Mouse (Mus musculus) ovary, postnatal 14 days (tissue): Measurements from ENCODE around the gene Trpm3.

Source experiments
- DNase-seq: peaks from one replicate; pipeline ENCODE4 v3.0.0; 2022; ENCODE audit warnings: low spot score

Gene Trpm3

GRCm38 (mm10) chr19:22503469-22503868 is 364.6 kb downstream of the Trpm3 start:
- DNase-seq, result no peak

GRCm38 (mm10) chr19:22518508-22518907 is 379.7 kb downstream of the Trpm3 start:
- no peak for DNase-seq

- no peak for DNase-seq
Observed at GRCm38 (mm10) chr19:22527944-22528343, 389.1 kb downstream of the Trpm3 start.

GRCm38 (mm10) chr19:22542990-22543709 is 404.3 kb downstream of the Trpm3 start:
- no peak for DNase-seq

GRCm38 (mm10) chr19:22552179-22552578 is 413.3 kb downstream of the Trpm3 start:
- DNase-seq, result peak; percentile 49

GRCm38 (mm10) chr19:22554421-22554941 is 415.6 kb downstream of the Trpm3 start:
- peak; percentile 4 for DNase-seq

- DNase-seq, result no peak
Observed at GRCm38 (mm10) chr19:22572396-22572795, 433.6 kb downstream of the Trpm3 start.

GRCm38 (mm10) chr19:22572849-22573248 is 434.0 kb downstream of the Trpm3 start:
- no peak for DNase-seq

GRCm38 (mm10) chr19:22582120-22582745 is 443.4 kb downstream of the Trpm3 start:
- DNase-seq, result no peak

GRCm38 (mm10) chr19:22594492-22594891 is 455.6 kb downstream of the Trpm3 start:
- DNase-seq, result no peak

- DNase-seq, result no peak
Observed at GRCm38 (mm10) chr19:22595246-22595645, 456.4 kb downstream of the Trpm3 start.

GRCm38 (mm10) chr19:22596715-22597114 is 457.9 kb downstream of the Trpm3 start:
- no peak for DNase-seq

GRCm38 (mm10) chr19:22604322-22604721 is 465.5 kb downstream of the Trpm3 start:
- DNase-seq, result no peak

GRCm38 (mm10) chr19:22607985-22608684 is 469.3 kb downstream of the Trpm3 start:
- no peak for DNase-seq

- DNase-seq, result no peak
Observed at GRCm38 (mm10) chr19:22611621-22612020, 472.8 kb downstream of the Trpm3 start.

- DNase-seq, result no peak
Observed at GRCm38 (mm10) chr19:22615367-22615766, 476.5 kb downstream of the Trpm3 start.

- DNase-seq, result no peak
Observed at GRCm38 (mm10) chr19:22624801-22625513, 486.1 kb downstream of the Trpm3 start.

GRCm38 (mm10) chr19:22628878-22629277 is 490.0 kb downstream of the Trpm3 start:
- DNase-seq, result peak; percentile 3

- DNase-seq, result peak; percentile 11
Observed at GRCm38 (mm10) chr19:22631316-22631715, 492.5 kb downstream of the Trpm3 start.

- no peak for DNase-seq
Observed at GRCm38 (mm10) chr19:22635635-22636034, 496.8 kb downstream of the Trpm3 start.

- no peak for DNase-seq
Observed at GRCm38 (mm10) chr19:22637786-22638185, 498.9 kb downstream of the Trpm3 start.

GRCm38 (mm10) chr19:22638394-22638954 is 499.6 kb downstream of the Trpm3 start:
- no peak for DNase-seq
